Mouse (Mus musculus): ENCODE results near the gene Rfx2.

DNA sequence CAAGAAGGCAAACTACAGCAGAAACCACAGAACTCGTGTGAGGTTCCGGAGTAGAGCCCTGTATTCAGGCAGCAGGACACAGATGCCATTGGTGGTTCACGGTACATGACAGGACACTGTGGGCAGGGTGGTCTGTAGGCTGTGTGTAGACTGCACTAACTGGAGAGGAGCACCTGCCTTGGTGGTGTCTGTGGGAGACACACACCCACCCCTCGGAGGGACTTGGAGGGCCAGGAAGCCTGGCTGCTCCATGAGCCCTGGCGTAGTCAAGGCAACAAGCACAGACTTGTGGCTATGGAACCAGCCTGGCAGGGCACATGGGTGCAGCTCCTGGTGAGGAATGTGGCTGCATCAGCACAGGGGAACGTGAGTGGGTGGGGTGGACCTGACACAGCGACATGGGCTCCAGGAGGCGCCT lies 11.1 kb downstream of the Rfx2 start:
- no peak for TF ChIP-seq GATA1 (IDR thresholded peaks at IDR 0.05; ENCODE audit: borderline replicate concordance, low read length)
- no peak for TF ChIP-seq FLI1 (IDR thresholded peaks at IDR 0.05; ENCODE audit: low read length)
